Mouse (Mus musculus): ENCODE data around the gene Gars.

DNA sequence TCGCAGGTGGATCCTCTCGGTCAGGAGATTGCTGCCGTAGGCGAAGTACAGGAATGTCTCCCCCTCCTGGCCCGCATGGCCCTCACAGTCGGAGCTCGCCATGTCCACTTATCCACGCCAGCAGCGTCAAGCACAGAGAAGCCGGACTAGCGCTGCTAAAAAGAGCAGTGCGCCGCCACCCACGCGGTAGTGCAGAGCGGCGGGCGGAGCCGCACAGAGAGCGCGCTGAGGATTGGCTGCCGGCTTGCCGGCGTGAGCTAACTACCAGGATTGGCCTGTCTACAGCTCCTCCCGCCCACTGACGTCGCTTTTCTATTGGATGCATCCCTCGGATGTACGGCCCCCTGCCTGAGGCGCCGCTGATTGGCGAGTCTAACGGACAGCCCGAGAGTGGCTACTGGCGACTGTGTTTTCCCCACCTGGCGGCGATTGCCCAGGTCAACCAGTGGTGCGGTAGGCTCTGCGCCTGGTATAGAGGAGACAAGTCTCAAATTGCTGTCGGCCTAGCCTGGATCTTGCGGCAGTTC lies 45.0 kb upstream of the Gars start, which contains the start of gene Ggct:
- TF ChIP-seq GATA1 (IDR thresholded peaks at IDR 0.05; ENCODE audit: borderline replicate concordance, low read length): no peak
- TF ChIP-seq FLI1 (IDR thresholded peaks at IDR 0.05; ENCODE audit: low read length): no peak

Measured in megakaryocyte, embryonic 14.5 days (primary cell).